Mouse (Mus musculus): Measurements from ENCODE around the gene Spint2. TPM values are rescaled to one million over a fixed set of nuclear protein-coding genes. Genes with fewer than 3 reads are reported as not detected.
A peak's percentile ranks its signal among the peaks of the same experiment; 100 is the strongest.

Spint2 gene
- total RNA-seq (2022): 10 to 100 TPM; 11.2 to 15.9 (median 12.5) TPM

DNA sequence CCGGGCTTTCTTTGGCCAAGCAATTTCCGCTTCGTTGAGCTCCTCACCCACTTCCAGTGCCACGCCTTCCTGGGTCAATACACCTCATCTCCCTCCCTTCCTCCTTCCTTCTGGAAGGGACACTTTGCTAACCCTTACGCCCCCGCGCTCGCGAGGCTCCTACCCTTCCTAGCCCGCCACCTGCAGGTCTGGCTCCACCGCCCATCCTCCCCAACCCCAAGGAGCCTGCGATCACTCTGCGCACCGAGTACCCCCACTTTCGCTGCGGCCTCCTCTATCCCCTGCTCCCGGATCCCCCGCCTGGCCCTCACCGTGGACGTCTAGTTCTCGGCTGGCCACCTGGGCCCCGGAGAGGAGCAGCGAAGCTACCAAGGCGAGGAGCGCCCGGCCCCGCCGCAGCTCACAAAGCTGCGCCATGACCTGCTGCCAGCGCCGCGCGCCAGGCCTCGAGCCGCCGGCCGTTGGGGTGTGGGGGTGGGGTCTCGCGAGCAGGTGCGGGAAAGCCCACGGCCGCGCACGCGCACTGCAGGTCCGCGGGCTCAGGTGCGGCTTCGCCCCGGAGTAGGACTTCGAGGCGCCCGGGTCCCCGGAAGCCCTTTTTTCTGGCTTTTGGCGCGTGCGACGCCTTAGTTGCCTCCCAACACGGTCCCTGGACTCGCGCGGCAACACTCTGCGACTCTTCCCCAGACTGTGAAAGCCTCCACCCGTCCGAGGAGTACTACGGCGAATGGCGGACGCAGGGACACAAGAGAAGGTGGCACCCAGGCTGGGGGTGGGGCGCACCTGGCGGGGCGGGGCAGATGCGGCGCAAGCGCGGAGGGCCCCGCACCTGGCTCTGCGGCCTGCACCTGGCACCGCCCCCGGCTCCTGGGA is at the start of gene Spint2:
TSS of gene Spint2 (minus strand) at position 712 of the 873 bp plus-strand sequence.
- DNase-seq (ENCODE audit: low spot score in 2 of 2): peak in 1 of 2 experiments; percentile 24

GRCm38 (mm10) chr7:29328984-29329383 is 47.3 kb upstream of the Spint2 start:
- DNase-seq (ENCODE audit: low spot score in 2 of 2): no peak

DNA sequence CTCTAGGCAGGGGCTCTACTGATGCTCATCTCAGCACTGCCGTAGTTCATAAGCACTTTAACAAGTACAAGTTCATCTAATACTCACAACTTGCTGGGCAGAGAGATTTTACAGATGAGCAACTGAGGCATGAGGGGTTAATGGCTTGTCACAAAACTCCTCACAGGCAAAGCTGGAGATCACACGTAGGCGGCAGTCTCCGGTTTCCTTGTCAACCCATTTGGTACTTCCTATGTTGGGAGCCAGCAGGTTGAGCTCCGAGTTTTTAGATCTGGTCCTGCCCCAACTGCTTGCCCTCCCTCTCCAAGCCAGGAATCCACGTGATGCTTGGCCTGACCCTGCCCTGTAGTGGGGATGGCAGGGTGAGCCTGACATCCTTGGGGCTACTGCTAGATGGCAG is 45.4 kb upstream of the Spint2 start:
- no peak for DNase-seq (ENCODE audit: low spot score in 2 of 2)

DNA sequence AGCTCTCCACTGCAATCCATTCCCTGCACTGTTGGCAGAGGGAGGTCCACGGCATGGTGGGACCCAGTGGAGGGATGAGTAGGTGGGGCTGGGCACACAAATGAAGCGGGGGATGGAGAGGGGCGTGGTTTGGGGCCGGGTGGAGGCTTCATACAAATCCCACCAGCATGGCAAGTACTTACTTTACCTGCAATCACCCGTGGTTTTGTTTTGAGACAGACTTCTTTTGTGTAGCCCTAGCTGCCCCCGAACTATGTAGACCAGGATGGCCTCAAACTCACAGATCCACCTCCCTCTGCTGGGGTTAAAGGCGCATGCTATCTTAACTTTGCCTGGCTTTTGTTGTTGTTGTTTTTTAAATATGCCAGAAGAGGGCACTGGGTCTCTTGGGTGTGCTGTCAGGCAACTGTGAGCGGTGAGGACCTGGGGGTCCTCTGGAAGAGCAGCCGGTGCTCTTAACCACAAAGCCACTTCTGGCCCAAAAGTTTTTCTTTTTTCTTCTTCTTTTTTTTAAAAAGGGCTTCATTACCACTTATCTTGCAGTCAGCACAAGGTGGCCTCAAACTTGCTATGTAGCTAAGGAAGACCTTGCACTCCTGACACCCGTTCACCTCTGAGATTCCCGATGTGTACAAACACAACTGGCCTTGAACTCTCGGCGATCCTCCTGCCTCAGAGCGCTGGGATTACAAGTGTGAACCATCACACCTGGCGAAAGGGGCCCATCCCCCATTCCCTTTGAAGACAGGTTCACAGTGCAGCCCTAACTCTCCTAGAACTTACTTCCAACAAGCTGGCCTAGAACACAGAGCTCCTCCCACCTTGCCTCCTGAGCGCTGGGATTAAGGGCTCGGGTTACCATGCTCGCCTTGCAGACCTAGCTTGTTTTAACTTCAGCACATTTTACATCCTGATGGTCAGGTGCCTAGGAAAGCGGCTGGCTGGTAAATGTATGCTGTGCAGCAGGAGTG is 37.9 kb upstream of the Spint2 start:
- DNase-seq (ENCODE audit: low spot score in 2 of 2): no peak

GRCm38 (mm10) chr7:29318115-29318911 is 36.6 kb upstream of the Spint2 start:
- peak; percentile 20 to 46 for DNase-seq (ENCODE audit: low spot score in 2 of 2)

DNA sequence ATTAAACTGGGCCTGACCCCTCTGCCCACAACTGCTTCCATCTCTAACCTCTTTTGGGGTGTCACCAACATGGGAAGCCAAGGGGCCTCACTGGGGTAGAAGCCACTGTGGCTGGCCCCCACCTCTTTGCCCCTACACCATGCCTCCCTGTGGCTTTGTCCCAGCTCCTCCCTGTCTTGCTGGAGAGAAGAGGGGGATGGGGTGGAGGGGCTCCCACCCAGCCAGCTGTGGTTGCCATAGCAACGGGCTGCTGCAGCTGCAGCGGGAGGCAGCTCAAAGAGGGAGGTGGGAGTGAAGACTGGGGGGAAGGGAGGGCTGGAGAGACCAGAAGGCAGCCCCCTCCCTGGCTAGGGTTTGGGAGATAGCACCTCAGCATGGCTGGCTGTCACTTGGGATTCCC is 35.8 kb upstream of the Spint2 start:
- no peak for DNase-seq (ENCODE audit: low spot score in 2 of 2)

DNA sequence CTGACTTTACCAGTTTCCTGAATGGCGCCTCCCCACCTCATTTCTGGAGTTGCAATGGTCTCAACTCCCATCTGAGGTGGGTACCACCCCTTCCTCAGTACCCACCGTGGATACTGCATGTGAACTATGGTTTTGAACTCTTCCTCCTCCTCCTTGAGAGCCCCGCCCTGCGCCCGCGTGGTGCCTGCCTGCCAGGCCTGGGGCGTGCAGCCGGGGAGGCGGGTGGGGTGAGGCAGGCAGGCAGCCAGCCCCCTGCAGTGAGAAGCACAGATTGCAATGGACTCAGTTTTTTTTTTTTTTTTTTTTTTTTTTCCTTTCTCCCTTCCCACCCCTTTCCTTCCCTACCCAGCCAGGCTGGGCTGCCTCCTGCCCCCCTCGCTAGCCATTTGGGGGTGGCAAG is 35.3 kb upstream of the Spint2 start:
- DNase-seq (ENCODE audit: low spot score in 2 of 2): no peak

DNA sequence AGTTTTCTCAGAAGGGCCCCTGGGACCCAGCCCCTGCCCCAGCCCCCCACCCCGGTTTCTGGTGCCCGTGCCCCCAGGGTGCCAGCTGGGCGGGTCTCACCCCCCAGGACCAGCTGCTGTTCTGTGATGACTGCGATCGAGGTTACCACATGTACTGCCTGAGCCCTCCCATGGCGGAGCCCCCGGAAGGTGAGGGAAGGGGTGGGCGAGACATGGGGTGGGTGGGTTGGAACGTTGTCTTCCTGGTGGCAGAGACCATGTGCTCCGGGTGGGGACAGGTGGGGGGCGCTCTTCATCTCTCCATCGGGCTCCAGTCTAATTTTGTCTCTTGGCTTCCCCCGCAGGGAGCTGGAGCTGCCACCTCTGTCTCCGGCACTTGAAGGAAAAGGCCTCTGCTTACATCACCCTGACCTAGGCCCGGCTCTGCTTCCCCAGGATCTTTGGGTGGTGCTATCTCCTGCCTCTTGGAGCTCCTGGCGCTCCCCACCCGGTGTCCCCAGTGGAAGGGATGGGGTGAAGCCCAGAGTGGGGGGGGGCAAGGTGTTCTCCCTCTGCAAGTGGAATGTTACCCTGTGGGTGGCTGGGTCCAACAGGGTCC is 34.5 kb upstream of the Spint2 start:
- no peak for DNase-seq (ENCODE audit: low spot score in 2 of 2)

DNA sequence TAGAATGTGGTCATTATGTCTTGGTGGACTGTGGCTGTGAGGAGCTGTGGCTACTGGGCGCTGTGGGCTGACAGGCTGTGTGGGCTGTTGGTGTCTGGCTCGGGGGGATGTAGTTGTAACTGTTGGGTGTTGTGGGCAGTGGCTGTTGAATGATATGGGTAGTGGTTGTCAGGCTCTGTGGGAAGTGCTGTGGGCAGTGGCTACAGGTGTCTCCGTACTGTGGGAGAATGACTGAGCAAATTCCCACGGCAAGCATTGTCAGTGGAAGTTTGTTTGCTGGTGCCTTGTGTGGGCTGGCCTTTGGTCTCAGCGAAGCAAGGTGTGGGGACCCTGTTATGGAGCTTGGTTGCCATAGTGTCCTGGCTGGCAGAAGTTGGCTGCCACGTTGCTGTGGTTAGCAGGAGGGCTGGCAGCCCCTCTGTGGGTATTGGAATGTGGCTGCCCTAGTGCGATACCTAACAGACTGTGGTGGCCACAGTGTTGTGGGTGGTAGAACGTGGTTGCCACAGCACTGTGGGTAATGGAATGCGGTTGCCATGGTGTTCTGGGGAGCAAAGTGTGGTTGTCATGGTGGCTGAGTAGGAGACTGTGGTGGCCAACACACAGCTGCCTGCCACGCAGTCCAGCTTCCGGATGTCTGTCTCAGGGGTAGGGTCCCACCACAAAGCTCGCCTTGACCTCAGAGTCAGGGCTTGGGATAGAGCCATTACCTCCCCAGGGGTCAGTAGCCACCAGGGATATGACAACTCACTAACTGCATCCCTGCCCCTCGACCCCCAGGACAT is 33.3 kb upstream of the Spint2 start:
- no peak for DNase-seq (ENCODE audit: low spot score in 2 of 2)

DNA sequence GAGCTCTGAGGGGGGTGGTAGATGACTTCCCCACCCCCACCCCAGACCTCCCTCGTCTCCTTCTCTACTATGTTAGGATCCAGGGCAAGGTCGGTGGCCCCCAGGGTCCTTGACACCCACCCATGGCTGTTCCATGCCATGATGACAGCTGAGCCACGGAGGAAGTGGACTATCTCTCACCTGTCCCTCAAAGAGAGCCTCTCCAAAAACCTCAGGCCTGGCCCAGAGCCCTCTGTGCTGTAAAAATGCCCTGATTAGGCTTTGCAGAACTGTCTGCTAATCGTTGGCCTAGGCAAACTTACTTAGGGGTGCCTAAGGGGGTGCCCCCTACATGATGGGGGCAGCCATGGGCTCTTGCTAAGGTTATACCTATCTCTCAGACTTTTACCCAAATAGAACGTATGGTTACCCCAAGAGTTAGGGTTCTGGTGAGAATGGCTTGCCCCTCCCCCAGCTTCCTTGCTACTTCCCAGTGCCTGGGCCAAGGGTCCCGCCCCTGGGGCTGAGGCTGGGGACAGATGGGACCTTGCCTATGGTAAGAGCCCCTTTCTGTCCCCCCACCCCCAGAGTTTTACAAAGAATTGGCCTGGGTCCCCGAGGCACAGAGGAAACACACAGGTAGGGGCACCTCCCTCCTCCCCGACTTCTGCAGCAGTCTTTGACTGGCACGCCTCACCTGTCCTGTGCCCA is 32.0 kb upstream of the Spint2 start:
- DNase-seq (ENCODE audit: low spot score in 2 of 2): no peak

DNA sequence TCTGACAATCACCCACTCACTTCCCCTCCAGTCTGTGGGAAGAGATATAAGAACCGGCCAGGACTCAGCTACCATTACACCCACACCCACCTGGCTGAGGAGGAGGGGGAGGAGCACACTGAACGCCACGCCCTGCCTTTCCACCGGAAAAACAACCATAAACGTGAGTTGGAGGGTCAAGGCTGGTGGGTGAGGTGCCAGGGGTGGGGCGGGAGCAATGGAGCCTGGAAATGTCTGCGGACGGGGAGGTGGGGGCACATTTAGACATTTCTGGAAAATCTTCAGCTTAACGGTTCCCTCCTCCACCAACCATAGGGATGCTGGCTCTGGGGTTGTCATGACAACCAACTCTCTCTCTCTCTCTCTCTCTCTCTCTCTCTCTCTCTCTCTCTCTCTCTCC is 31.3 kb upstream of the Spint2 start:
- DNase-seq (ENCODE audit: low spot score in 2 of 2): no peak

DNA sequence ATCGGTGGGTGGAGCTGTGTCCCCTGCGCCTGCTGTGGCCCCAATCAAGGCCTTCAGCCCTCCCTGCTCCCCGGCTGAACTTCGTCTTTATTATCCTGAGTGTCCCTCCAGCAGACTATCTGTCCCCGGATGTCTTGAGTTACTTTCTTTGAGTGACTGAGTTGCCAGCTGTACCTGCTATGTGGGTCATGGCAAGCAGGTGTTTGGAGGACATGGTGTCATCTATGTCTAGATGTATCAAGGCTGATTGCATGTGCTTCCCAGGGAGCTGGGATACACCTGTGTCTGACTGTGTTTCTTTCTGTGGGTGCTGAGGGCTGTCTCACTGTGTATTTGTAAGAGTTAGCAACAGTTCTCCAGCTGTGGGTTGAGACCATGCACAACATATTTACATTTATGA is 28.0 kb upstream of the Spint2 start:
- no peak for DNase-seq (ENCODE audit: low spot score in 2 of 2)

DNA sequence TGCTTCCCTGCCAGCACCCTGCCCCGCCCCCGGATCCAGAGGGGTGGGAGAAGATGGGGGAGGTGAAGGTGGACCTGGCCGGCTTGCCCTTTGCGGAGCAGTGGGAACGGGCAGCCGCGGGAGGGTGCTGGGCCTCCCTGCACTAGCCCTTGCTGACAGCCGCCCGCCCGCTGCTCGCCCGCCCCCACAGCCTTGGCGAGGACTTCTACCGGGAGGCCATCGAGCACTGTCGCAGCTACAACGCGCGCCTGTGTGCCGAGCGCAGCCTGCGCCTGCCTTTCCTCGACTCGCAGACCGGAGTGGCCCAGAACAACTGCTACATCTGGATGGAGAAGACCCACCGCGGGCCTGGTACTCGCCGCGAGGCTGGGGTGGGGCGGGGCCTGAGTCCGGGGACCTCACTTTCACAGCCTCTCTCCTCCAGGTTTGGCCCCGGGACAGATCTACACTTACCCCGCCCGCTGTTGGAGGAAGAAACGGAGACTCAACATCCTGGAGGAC is 27.6 kb upstream of the Spint2 start:
- no peak for DNase-seq (ENCODE audit: low spot score in 2 of 2)

DNA sequence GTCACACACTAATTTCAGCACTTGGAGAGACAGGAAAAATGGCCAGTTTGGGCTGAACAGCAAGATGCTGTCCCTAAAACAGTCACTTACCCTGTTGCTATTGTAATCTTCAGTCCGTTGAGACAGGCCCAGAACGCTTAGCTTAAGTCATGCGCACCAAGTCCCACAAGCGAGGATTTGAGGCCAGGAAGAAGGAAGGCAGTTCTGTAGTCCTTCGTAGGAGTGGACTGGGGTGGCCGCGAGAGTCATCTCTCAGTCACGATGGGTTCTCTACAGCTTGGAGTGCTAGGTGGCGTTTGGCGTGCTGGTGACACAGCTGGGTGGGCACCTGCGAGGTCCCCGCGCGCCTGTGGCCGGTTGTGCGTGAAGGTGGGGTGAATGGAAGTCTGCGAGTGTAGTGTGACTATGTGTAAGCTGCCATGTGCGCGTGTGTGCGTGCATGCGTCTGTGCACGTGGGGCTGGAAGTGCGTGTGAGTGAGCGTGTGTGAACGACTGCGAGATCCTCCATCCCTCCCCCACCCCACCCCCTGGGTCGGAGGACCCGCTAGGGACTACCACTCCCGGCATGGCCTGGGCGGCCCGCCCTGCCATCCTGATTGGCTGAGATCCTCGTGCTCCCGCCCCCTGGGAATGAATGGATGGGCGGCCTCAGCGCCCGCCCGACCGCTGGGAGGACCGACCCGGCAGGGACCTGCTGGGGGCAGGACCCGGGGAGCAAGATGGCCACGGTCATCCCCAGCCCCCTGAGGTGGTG is 25.8 kb upstream of the Spint2 start:
- peak; percentile 81 to 86 for DNase-seq (ENCODE audit: low spot score in 2 of 2)

- no peak for DNase-seq (ENCODE audit: low spot score in 2 of 2)
Observed at GRCm38 (mm10) chr7:29306619-29307018, 24.9 kb upstream of the Spint2 start.

- no peak for DNase-seq (ENCODE audit: low spot score in 2 of 2)
Observed at GRCm38 (mm10) chr7:29306108-29306507, 24.4 kb upstream of the Spint2 start.

- no peak for DNase-seq (ENCODE audit: low spot score in 2 of 2)
Observed at GRCm38 (mm10) chr7:29305263-29305988, 23.7 kb upstream of the Spint2 start.

Data from gastrocnemius, adult 8-10 months (tissue).